Mouse (Mus musculus) testis, adult 2 months (tissue): ENCODE results near the gene Rps27. TPM values are rescaled to one million over a fixed set of nuclear protein-coding genes. Genes with fewer than 3 reads are reported as not detected.

Source experiments
- H3K27ac ChIP-seq: fragments of 200-500 bp; 2 replicates; pipeline ENCODE4 v1.5.1; 2012; ENCODE audit warnings: low read depth, low read length; ENCODE audit not compliant: control insufficient read depth, insufficient read depth
- H3K27me3 ChIP-seq: fragments of 200-500 bp; 2 replicates; pipeline ENCODE4 v1.6.1; 2012; ENCODE audit warnings: mild to moderate bottlenecking, low read length, moderate library complexity; ENCODE audit not compliant: control insufficient read depth, insufficient read depth
- H3K36me3 ChIP-seq: fragments of 200-500 bp; 2 replicates; pipeline ENCODE4 v1.6.1; 2012; ENCODE audit warnings: mild to moderate bottlenecking, low read length; ENCODE audit not compliant: control insufficient read depth, insufficient read depth
- H3K4me1 ChIP-seq: fragments of 200-500 bp; 2 replicates; pipeline ENCODE4 v1.6.1; 2012; ENCODE audit warnings: low read length; ENCODE audit not compliant: control insufficient read depth, insufficient read depth
- H3K4me3 ChIP-seq: fragments of 200-500 bp; 2 replicates; pipeline ENCODE4 v1.5.1; 2012; ENCODE audit warnings: low read depth, mild to moderate bottlenecking, low read length, moderate library complexity, mixed read lengths; ENCODE audit not compliant: control insufficient read depth
- CTCF ChIP-seq: fragments of 200-500 bp; IDR thresholded peaks from 2 replicates; pipeline ENCODE4 v1.5.1; 2012; ENCODE audit warnings: low read depth, mild to moderate bottlenecking, inconsistent platforms, low read length, moderate library complexity; ENCODE audit not compliant: control insufficient read depth, insufficient read depth, insufficient replicate concordance
- POLR2A ChIP-seq: fragments of 200-500 bp; IDR thresholded peaks from 2 replicates; pipeline ENCODE4 v1.6.1; 2012; ENCODE audit warnings: low read depth, mild to moderate bottlenecking, inconsistent platforms, low read length, moderate library complexity; ENCODE audit not compliant: control insufficient read depth
- polyA plus RNA-seq: library from polyadenylated mRNA; depleted of rRNA; stranded (reverse); fragments of >200 nt; gene quantifications from 2 replicates; pipeline ENCODE4 v1.2.3, GENCODE M21; 2012; rRNA removed

The Rps27 gene
- polyA plus RNA-seq, 1 experiment, result 962 TPM

- H3K4me3 ChIP-seq, result no peak overlapping the region
- H3K4me1 ChIP-seq, result no peaks in the 10 kb centered on the region
- H3K36me3 ChIP-seq, result no peaks in the 10 kb centered on the region; the same call in 1 of the 2 replicates
- H3K27ac ChIP-seq, result no peak overlapping the region
- no peaks in the 10 kb centered on the region for H3K27me3 ChIP-seq
- no peak for TF ChIP-seq POLR2A
- TF ChIP-seq CTCF, result no peak
Measured at GRCm38 (mm10) chr3:90202884-90203283, 10.6 kb downstream of the Rps27 start.

- no peak overlapping the region for H3K4me3 ChIP-seq
- no peak overlapping the region for H3K27ac ChIP-seq
- TF ChIP-seq POLR2A, result no peak
- no peak for TF ChIP-seq CTCF
- H3K4me1 ChIP-seq, result no peaks in the 10 kb centered on the region
- no peaks in the 10 kb centered on the region for H3K27me3 ChIP-seq
- no peaks in the 10 kb centered on the region; the same call in 1 of the 2 replicates for H3K36me3 ChIP-seq
Measured at GRCm38 (mm10) chr3:90197548-90197947, 15.9 kb downstream of the Rps27 start.

DNA sequence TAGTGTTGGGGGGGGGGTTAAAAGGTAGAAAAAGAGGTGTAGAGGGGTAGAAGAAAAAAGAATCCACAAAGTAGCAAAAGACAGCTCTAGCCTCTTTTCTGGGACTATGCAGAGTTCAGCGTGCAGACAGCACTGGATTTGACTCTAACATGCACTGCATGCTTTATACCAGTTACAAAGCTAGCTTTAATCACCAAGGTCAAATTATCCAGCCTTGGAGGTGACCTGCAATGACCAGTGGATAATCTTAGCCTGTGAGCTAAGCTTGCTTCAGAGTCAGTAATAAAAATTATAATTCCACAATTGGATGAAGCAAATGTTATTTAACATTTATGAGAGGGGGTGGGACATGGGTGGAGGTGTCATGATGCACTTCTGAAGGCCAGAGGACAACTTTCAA, 17.8 kb downstream of the Rps27 start:
- Histone ChIP-seq H3K4me3 (no peak overlapping the region), H3K4me1 (no peaks in the 10 kb centered on the region), H3K36me3 (no peaks in the 10 kb centered on the region), H3K27me3 (no peaks in the 10 kb centered on the region), H3K27ac (no peak overlapping the region)
- TF ChIP-seq CTCF (no peak), POLR2A (no peak)

- no peaks in the 10 kb centered on the region for H3K27me3 ChIP-seq
Measured at GRCm38 (mm10) chr3:90194759-90195158, 18.7 kb downstream of the Rps27 start.

GRCm38 (mm10) chr3:90190859-90191510, 22.5 kb downstream of the Rps27 start:
- Histone ChIP-seq H3K27me3 (no peaks in the 10 kb centered on the region), H3K36me3 (no peaks in the 10 kb centered on the region; the same call in 1 of the 2 replicates), H3K4me1 (no peaks in the 10 kb centered on the region), H3K4me3 (no peak overlapping the region), H3K27ac (no peak overlapping the region)
- TF ChIP-seq CTCF (no peak), POLR2A (no peak)

More at GRCm38 (mm10) chr3:90194759-90195158, 18.7 kb downstream of the Rps27 start:
- H3K4me1 ChIP-seq, result no peaks in the 10 kb centered on the region
- no peak overlapping the region for H3K4me3 ChIP-seq
- TF ChIP-seq CTCF, result no peak
- TF ChIP-seq POLR2A, result no peak
- H3K27ac ChIP-seq, result no peak overlapping the region
- H3K36me3 ChIP-seq, result no peaks in the 10 kb centered on the region; the same call in 1 of the 2 replicates

GRCm38 (mm10) chr3:90183581-90183980, 29.9 kb downstream of the Rps27 start:
- Histone ChIP-seq H3K4me3 (no peak overlapping the region), H3K36me3 (no peaks in the 10 kb centered on the region), H3K27ac (no peak overlapping the region), H3K4me1 (no peaks in the 10 kb centered on the region), H3K27me3 (no peaks in the 10 kb centered on the region)
- TF ChIP-seq POLR2A, result no peak
- no peak for TF ChIP-seq CTCF

DNA sequence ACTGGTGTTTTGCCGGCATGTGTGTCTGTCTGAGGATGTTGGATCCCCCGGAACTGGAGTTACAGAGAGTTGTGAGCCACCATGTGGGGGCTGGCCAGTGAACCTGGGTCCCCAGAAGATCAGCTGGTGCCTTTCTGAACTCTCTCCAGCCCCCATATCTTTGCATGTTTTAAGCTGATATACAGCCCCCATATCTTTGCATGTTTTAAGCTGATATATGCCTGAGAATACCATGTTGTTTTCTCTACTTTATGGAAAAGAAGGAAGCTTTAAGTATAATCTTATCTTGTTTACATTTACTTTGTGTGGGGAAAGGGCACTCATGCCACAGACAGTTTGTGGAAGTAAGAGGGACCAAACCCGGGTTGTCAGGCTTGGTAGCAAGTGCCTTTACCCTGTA, 33.9 kb downstream of the Rps27 start:
- TF ChIP-seq POLR2A (no peak), CTCF (no peak)
- Histone ChIP-seq H3K4me1 (no peaks in the 10 kb centered on the region), H3K27me3 (no peaks in the 10 kb centered on the region), H3K4me3 (no peak overlapping the region), H3K27ac (no peak overlapping the region), H3K36me3 (no peaks in the 10 kb centered on the region)

Other genes with a start within 250 kb of the Rps27 start
- gene Hax1, start 214.9 kb downstream of the Rps27 start, polyA plus RNA-seq, result 108 and 116 TPM in 2 replicates
- 122 and 133 TPM in 2 replicates for gene 4933434E20Rik, start 162.0 kb downstream of the Rps27 start, polyA plus RNA-seq
- gene Ubap2l, start 161.0 kb downstream of the Rps27 start, polyA plus RNA-seq, result 200 and 234 TPM in 2 replicates
- gene Tpm3, start 141.0 kb downstream of the Rps27 start, polyA plus RNA-seq, result 59.5 and 61.4 TPM in 2 replicates
- gene Nup210l, start 109.5 kb downstream of the Rps27 start, polyA plus RNA-seq, result 49.0 and 55.5 TPM in 2 replicates
- 5.6 and 5.9 TPM in 2 replicates for gene Rab13, start within 50 bp of the Rps27 start, polyA plus RNA-seq
- 12.2 and 15.4 TPM in 2 replicates for gene Jtb, start 17.9 kb upstream of the Rps27 start, polyA plus RNA-seq
- gene Creb3l4, start 29.9 kb upstream of the Rps27 start, polyA plus RNA-seq, result 305 and 322 TPM in 2 replicates
- gene Slc39a1, start 34.5 kb upstream of the Rps27 start, polyA plus RNA-seq, result 22.5 and 27.4 TPM in 2 replicates
- 25.1 and 33.7 TPM in 2 replicates for gene Crtc2, start 40.5 kb upstream of the Rps27 start, polyA plus RNA-seq
- gene Dennd4b, start 51.5 kb upstream of the Rps27 start, polyA plus RNA-seq, result 25.7 and 30.5 TPM in 2 replicates
- gene Gatad2b, start 79.5 kb upstream of the Rps27 start, polyA plus RNA-seq, result 26.2 and 34.5 TPM in 2 replicates
- 17.9 and 18.9 TPM in 2 replicates for gene Slc27a3, start 176.3 kb upstream of the Rps27 start, polyA plus RNA-seq
- gene Ints3, start 220.0 kb upstream of the Rps27 start, polyA plus RNA-seq, result 18.3 and 19.1 TPM in 2 replicates